Mouse (Mus musculus) embryonic facial prominence, embryonic 10.5 days (tissue): Measurements from ENCODE around the gene Coro2a. TPM values are rescaled to one million over a fixed set of nuclear protein-coding genes. Genes with fewer than 3 reads are reported as not detected.

Experiments
- DNase-seq: peaks from one replicate; pipeline ENCODE4 v3.0.0-alpha.2; 2017; ENCODE audit warnings: low spot score
- H3K27ac ChIP-seq: fragments of 300-500 bp; sonication (generic); replicated peaks from 2 replicates; pipeline ENCODE4 v1.5.1; 2016; ENCODE audit warnings: mild to moderate bottlenecking
- H3K27me3 ChIP-seq: fragments of 300-500 bp; sonication (generic); replicated peaks from 2 replicates; pipeline ENCODE4 v1.6.1; 2016; ENCODE audit warnings: low read depth, mild to moderate bottlenecking; ENCODE audit not compliant: poor library complexity, severe bottlenecking
- H3K36me3 ChIP-seq: fragments of 300-500 bp; sonication (generic); replicated peaks from 2 replicates; pipeline ENCODE4 v1.6.1; 2016; ENCODE audit warnings: mild to moderate bottlenecking, moderate library complexity
- H3K4me1 ChIP-seq: fragments of 300-500 bp; sonication (generic); 2 replicates; pipeline ENCODE4 v1.6.1; 2016
- H3K4me3 ChIP-seq: fragments of 300-500 bp; sonication (generic); 2 replicates; pipeline ENCODE4 v1.5.1; 2016; ENCODE audit warnings: mild to moderate bottlenecking, moderate library complexity
- H3K9me3 ChIP-seq: fragments of 300-500 bp; sonication (generic); 2 replicates; pipeline ENCODE4 v1.6.1; 2016; ENCODE audit warnings: mild to moderate bottlenecking
- WGBS: fragments of 180-500 bp; shearing (Covaris S2); methylation state at CpG from one replicate; pipeline ENCODE4 v1.1.7; 2016; 5-methylcytosine and 5-hydroxymethylcytosine counted together
- polyA plus RNA-seq: library from polyadenylated mRNA; unstranded; fragments of >200 nt; fragmentation: Nextera tagmentation; extraction: Ambion mirVana; gene quantifications from 2 replicates; pipeline ENCODE4 v1.2.1, GENCODE M21; 2016

The Coro2a gene
- polyA plus RNA-seq, 1 experiment from 2014 or later = 8.5 TPM

DNA sequence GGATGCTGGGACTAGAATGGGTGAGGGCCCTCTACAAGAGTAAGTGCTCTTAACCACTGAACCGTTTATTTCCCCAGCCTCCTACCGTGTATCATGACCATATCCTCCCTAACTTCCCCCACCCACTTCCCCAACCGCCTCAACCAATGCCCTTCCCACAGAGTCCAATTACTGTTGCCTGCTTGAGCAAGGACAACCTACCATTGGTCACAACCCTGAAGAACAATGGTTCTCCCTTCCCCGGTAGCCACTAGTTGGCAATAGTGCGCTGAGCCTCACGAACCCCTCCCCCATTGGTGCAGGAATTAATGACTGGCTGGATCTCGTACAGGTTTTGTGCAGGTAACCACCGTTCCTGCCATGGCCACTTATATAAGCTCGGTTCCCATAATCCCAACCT, 28.4 kb upstream of the Coro2a start:
- 0 out of 2 replicates have a peak, but pooled peaks cover 4% of the 10 kb centered on the region for H3K27me3 ChIP-seq
- H3K4me3 ChIP-seq = no peak overlapping the region
- 59% methylated on average over 9 of the region's 9 CpGs for WGBS
- H3K9me3 ChIP-seq = no peaks in the 10 kb centered on the region
- H3K36me3 ChIP-seq = no peaks in the 10 kb centered on the region
- H3K4me1 ChIP-seq = peaks cover 35% of the 10 kb centered on the region
- DNase-seq = no peak
- H3K27ac ChIP-seq = no peak overlapping the region

DNA sequence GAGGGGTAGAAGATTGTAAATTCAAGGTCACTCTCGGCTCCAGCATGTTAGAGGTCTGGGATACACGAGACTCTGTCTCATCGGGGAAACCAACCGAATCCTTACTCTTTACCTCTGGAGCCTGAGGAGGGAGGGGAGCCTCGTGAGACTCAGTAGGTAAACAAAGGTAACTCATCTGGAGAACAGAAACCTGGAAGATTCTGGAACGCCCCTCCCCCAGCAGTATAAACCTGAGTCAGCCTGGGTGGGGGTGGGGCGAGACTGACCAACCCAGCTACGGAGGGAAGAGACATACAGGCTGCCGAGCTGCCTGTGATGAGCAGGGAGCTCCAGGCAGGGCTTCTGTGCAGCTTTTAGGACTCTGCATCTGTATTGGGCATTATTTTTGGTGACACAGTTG, 26.9 kb upstream of the Coro2a start:
- WGBS = 53% methylated on average over 9 of the region's 9 CpGs
- H3K9me3 ChIP-seq = no peaks in the 10 kb centered on the region
- H3K4me1 ChIP-seq = peaks cover 31% of the 10 kb centered on the region
- DNase-seq = no peak
- H3K36me3 ChIP-seq = no peaks in the 10 kb centered on the region
- no peaks in the 10 kb centered on the region for H3K27me3 ChIP-seq
- H3K4me3 ChIP-seq = no peak overlapping the region
- H3K27ac ChIP-seq = no peak overlapping the region

DNA sequence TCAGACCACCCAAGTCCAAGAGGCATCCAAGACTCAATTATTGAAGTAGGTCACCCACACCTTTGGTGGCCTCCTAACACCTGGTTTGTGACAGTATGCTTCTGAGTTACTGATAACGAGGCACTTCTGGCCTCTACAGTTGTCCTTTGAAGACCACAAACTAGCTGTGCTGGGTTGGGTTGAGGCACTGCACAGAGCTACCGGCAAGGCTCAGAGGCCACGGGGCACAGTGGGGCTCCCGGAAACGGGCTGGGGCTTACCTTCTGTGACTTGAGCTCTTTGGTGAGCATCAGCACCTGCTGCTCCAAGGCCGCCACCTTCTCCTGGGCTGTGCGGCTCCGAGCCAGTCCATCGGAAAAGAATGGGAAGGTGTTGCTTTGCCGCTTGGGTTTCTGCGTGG, 26.1 kb upstream of the Coro2a start:
- Histone ChIP-seq H3K9me3 (no peaks in the 10 kb centered on the region), H3K27me3 (no peaks in the 10 kb centered on the region), H3K36me3 (no peaks in the 10 kb centered on the region), H3K4me3 (no peak overlapping the region), H3K27ac (no peak overlapping the region; the same call in 1 of the 2 replicates), H3K4me1 (peaks cover 31% of the 10 kb centered on the region)
- 83% methylated on average over 11 of the region's 11 CpGs for WGBS
- DNase-seq = no peak

DNA sequence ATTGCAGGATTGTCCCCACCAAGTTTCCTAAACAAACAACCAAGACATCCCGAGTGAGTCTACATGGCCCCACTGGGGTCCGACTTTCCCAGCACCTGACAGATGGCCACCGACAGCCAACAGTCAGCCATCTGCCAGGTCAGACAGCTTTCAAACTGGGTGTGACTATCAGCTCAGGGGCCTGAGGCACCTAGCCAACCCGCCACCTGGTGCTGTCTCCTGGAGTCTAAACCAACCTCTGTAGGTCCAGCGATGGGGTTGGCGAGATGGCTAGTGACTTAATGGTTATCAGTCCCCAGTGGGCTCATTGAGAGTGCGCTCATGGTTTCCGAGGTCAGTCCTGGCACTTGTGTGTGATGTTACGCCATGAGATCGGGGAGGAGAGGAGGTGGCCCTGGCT, 23.1 kb upstream of the Coro2a start:
- no peak overlapping the region for H3K4me3 ChIP-seq
- peaks cover 15% of the 10 kb centered on the region for H3K27me3 ChIP-seq
- no peaks in the 10 kb centered on the region for H3K36me3 ChIP-seq
- H3K4me1 ChIP-seq = peaks cover 32% of the 10 kb centered on the region
- no peak for DNase-seq
- 85% methylated on average over 10 of the region's 10 CpGs for WGBS
- H3K9me3 ChIP-seq = no peaks in the 10 kb centered on the region
- no peak overlapping the region for H3K27ac ChIP-seq

DNA sequence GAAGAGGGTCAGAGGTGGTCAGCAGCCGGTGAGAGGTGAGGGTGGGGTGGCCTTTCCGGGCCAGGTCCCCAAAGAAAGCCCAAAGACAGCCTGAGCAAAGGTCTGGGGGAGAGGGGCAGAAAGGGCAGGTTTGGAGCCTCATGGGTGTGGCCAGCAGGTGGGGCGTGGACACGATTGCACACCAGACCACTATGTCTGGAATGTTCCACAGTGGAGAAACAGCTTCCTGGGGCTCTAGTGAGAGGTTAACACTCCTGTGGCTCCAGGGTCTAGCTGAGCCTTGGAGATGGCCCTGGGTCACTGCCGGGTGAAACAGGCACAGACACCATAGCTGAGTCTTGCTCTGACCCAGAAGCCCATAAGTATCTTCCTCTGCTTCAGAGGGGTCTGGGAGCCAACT, 21.0 kb upstream of the Coro2a start:
- H3K4me3 ChIP-seq = no peak overlapping the region
- H3K27me3 ChIP-seq = peaks cover 26% of the 10 kb centered on the region
- peaks cover 18% of the 10 kb centered on the region for H3K4me1 ChIP-seq
- no peak for DNase-seq
- 83% methylated on average over 5 of the region's 5 CpGs for WGBS
- H3K36me3 ChIP-seq = no peaks in the 10 kb centered on the region
- H3K27ac ChIP-seq = no peak overlapping the region
- H3K9me3 ChIP-seq = no peaks in the 10 kb centered on the region

DNA sequence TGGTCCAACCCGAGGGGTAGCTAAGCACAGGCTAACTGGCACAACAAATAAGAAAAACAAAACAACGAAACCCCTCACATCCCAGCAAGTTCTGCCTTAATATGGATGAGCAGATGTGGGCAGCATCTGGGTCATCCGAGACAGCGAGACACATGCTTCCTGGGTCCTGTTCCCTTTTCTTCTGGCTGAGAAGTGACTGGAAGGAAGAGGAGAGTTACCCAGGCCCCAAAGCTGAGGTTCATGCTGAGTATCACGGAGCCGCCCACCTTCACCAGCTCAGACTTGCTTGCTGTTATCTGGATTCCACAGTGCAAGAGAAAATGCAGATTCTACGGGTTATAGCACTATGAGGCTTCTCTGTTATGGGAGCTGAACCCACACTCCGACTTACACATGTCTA, 18.9 kb upstream of the Coro2a start:
- H3K27ac ChIP-seq = no peak overlapping the region
- WGBS = 76% methylated on average over 8 of the region's 8 CpGs

DNA sequence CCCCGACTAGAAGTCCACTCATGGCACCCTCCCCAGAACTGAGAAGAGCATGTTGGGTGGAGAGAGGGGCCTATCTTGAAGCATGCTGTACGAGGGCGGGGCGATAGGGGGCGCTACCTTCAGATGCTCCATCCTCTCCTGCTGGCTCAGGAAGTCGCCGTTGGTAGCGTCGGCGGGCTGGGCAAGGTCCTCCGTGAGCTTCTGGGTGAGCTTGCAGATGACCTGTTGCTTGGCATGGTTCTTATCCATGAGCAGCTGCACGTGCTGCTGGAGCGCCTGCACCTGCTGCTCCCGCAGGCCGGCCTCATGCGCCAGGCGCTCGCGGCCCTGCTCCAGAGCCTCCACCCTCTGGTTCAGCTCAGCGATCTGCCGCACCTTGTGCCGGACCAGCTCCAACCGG, 18.3 kb upstream of the Coro2a start:
- H3K9me3 ChIP-seq = no peaks in the 10 kb centered on the region
- peaks cover 26% of the 10 kb centered on the region for H3K27me3 ChIP-seq
- H3K4me3 ChIP-seq = peak overlapping the region; percentile 45
- H3K4me1 ChIP-seq = peaks cover 15% of the 10 kb centered on the region
- H3K27ac ChIP-seq = no peak overlapping the region; the same call in 1 of the 2 replicates
- peak; percentile 62 for DNase-seq
- H3K36me3 ChIP-seq = no peaks in the 10 kb centered on the region
- 14% methylated on average over 23 of the region's 23 CpGs for WGBS

More for the DNA sequence above, 18.9 kb upstream of the Coro2a start:
- no peak for DNase-seq
- Histone ChIP-seq H3K27me3 (peaks cover 26% of the 10 kb centered on the region), H3K9me3 (no peaks in the 10 kb centered on the region), H3K4me1 (peaks cover 15% of the 10 kb centered on the region), H3K4me3 (no peak overlapping the region), H3K36me3 (no peaks in the 10 kb centered on the region)

DNA sequence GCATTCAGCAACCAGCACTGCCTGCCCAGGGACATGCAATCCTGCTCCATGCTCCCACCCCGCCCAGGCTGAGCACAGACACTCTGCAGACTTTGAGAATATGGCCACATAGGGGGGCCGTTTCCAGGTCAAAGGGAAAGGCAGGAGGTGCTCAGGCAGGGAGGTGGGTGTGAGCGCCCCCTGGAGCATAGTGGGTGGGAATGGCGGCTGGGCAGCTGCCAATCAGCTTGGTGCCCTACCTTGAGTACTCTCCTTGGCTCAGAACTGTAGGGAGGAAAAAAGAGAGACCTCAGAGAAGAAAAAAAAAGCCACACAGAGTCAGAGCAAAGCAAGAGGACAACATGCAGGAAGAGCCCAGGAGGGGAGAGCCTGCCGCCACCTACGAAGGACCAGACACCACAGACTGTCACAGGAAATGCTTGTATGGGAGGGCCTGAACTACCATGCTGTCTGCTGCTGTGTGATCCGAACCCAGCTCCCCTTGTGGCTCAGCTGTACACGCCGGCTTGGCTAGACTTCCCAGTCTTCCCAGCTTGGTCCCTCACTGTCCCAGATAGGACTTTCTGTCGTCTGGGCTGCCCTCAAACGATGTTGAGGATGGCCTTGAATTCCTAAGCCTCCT, 16.3 kb upstream of the Coro2a start:
- no peak overlapping the region for H3K4me3 ChIP-seq
- H3K27me3 ChIP-seq = peaks cover 35% of the 10 kb centered on the region
- H3K4me1 ChIP-seq = peaks cover 15% of the 10 kb centered on the region
- H3K27ac ChIP-seq = no peak overlapping the region
- no peak for DNase-seq
- no peaks in the 10 kb centered on the region for H3K9me3 ChIP-seq
- 66% methylated on average over 11 of the region's 11 CpGs for WGBS
- no peaks in the 10 kb centered on the region for H3K36me3 ChIP-seq

DNA sequence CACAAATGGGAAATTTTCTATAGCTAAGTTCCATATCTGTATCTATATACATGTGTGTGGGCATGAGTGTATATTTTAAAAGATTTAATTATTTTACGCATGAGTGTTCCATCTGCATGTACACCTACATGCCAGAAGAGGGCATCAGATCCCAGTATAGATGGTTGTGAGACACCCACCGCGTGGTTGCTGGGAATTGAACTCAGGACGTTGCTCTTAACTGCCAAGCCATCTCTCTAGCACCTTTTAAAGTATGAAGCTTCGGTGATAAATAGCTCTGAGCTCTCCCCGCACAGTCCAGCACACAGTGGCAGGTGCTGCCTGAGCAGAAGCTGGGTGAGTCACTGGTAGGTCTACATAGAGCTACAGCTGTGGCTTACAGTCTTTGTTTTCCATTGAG, 15.4 kb upstream of the Coro2a start:
- H3K9me3 ChIP-seq = no peaks in the 10 kb centered on the region
- DNase-seq = no peak

DNA sequence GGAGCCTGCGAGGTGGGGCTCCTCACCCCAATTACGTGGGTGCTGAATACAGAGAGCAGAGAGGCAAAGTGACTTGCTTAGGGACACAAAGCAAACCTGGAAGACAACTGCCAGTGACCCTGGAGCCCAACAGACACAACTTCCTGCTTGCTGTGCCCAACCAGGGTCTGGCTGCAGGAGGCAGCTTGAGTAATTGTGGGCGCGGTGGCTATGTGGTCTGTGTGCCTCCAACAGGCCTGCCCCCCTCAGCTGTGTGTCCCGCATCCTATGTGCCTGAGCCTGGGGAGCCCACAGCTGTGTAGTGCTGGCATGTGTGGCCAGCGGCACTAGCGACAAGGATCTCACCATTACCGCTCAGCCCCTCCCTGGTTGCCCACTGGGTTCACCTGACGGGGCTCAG, 12.6 kb upstream of the Coro2a start:
- Histone ChIP-seq H3K27ac (no peak overlapping the region), H3K9me3 (no peaks in the 10 kb centered on the region), H3K4me1 (0 out of 2 replicates have a peak, but pooled peaks cover 4% of the 10 kb centered on the region), H3K4me3 (no peak overlapping the region), H3K36me3 (no peaks in the 10 kb centered on the region), H3K27me3 (peaks cover 17% of the 10 kb centered on the region)
- 78% methylated on average over 9 of the region's 9 CpGs for WGBS
- DNase-seq = no peak

More for the DNA sequence above, 15.4 kb upstream of the Coro2a start:
- H3K4me3 ChIP-seq = no peak overlapping the region
- 81% methylated on average over 6 of the region's 6 CpGs for WGBS
- H3K4me1 ChIP-seq = peaks cover 15% of the 10 kb centered on the region
- peaks cover 35% of the 10 kb centered on the region for H3K27me3 ChIP-seq
- H3K36me3 ChIP-seq = no peaks in the 10 kb centered on the region
- no peak overlapping the region for H3K27ac ChIP-seq

DNA sequence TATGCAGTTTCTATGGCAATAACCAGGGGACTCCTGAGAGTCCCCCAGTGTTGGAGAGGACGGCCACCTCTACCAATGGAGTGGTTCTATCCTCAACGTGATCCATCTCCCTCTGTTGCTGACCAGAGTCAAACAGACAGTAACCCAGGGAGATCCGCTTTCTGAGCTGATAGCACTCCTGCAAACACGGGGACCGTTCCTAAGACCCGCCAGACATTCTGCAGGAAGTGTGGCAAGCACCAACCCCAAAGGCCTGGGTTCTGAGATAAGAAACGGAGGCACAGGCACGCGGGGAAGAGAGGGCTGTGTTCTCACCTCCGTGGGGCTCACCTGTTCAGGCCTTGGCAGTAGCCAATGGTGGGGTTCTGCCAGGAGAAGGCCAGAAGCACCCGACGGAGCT, 11.6 kb upstream of the Coro2a start:
- no peak for DNase-seq
- Histone ChIP-seq H3K9me3 (no peaks in the 10 kb centered on the region), H3K4me3 (no peak overlapping the region), H3K27ac (no peak overlapping the region), H3K27me3 (peaks cover 17% of the 10 kb centered on the region; the same call in 1 of the 2 replicates), H3K4me1 (0 out of 2 replicates have a peak, but pooled peaks cover 4% of the 10 kb centered on the region), H3K36me3 (no peaks in the 10 kb centered on the region)
- 76% methylated on average over 12 of the region's 12 CpGs for WGBS

DNA sequence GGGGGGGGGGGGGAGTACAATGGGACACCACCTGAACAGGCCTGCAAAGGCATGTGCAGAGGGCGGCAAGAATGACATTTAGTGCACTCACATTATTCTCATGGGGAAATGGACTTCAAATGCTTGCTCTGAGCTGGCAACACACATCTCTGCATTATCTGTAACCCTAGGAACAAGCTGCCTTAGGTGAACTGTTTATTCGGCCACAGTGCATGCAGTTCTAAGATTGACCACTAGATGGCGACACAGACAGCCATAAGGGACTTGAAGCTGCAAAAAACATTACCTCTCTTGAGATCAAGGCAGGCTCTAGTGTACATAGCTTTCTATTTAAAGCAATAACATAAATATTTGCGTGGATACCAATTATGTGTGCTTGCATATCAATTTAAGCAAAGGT, 9.2 kb upstream of the Coro2a start:
- no peak overlapping the region for H3K27ac ChIP-seq
- DNase-seq = peak; percentile 85
- no peak overlapping the region for H3K4me3 ChIP-seq
- H3K9me3 ChIP-seq = no peaks in the 10 kb centered on the region
- no peaks in the 10 kb centered on the region for H3K4me1 ChIP-seq
- WGBS = 2% methylated on average over 4 of the region's 4 CpGs
- H3K27me3 ChIP-seq = peaks cover 29% of the 10 kb centered on the region
- H3K36me3 ChIP-seq = no peaks in the 10 kb centered on the region

DNA sequence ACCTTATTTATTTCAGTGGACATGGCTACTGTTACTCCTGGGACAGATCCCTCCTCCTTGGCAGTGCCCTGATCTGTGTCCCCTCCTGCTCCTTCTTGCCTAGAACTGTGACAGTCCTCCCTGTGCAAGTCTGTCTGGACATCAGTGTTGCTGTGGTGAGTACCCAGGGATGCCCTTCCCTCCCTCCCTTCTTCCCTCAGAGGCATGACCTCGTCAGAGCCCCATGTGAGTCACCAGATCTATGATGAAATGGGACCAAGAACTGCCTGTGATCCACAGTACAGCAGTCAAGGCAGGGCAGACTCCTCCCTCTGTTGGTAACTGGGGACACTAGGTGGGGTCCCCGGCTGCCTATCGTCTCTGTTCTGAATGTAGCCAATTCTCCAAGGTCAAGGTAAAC, 5.6 kb upstream of the Coro2a start:
- no peaks in the 10 kb centered on the region for H3K36me3 ChIP-seq
- DNase-seq = no peak
- H3K4me1 ChIP-seq = peaks cover 21% of the 10 kb centered on the region
- H3K4me3 ChIP-seq = no peak overlapping the region
- no peak overlapping the region for H3K27ac ChIP-seq
- no peaks in the 10 kb centered on the region for H3K9me3 ChIP-seq
- peaks cover 55% of the 10 kb centered on the region for H3K27me3 ChIP-seq
- WGBS = 72% methylated on average over 3 of the region's 3 CpGs
